Mouse (Mus musculus) common myeloid progenitor, adult 5-6 weeks (primary cell): ENCODE data around the gene Crybb1. TPM values are rescaled to one million over a fixed set of nuclear protein-coding genes. Genes with fewer than 3 reads are reported as not detected.
A peak's percentile ranks its signal among the peaks of the same experiment; 100 is the strongest.

Source experiments
- ATAC-seq: replicated peaks from 2 replicates; pipeline ENCODE4 v1.8.0; 2016; ENCODE audit warnings: low read depth, mild to moderate bottlenecking, moderate TSS enrichment, inconsistent platforms; ENCODE audit not compliant: poor library complexity, severe bottlenecking
- total RNA-seq: library from RNA; stranded (forward); fragments of 200-1000, 187-1606 nt; gene quantifications from 2 replicates; pipeline ENCODE4 v1.2.3, GENCODE M21; 2017

The Crybb1 gene
- total RNA-seq, 1 experiment from 2014 or later, result not detected

GRCm38 (mm10) chr5:112298226-112298988 is 42.8 kb downstream of the Crybb1 start:
- ATAC-seq, result peak; percentile 12; the same call in 1 of the 2 replicates

- no peak for ATAC-seq
Observed at GRCm38 (mm10) chr5:112299399-112299798, 43.8 kb downstream of the Crybb1 start.

- ATAC-seq, result no peak
Observed at GRCm38 (mm10) chr5:112300112-112300511, 44.5 kb downstream of the Crybb1 start.

GRCm38 (mm10) chr5:112300721-112301308 is 45.2 kb downstream of the Crybb1 start:
- no peak for ATAC-seq

DNA sequence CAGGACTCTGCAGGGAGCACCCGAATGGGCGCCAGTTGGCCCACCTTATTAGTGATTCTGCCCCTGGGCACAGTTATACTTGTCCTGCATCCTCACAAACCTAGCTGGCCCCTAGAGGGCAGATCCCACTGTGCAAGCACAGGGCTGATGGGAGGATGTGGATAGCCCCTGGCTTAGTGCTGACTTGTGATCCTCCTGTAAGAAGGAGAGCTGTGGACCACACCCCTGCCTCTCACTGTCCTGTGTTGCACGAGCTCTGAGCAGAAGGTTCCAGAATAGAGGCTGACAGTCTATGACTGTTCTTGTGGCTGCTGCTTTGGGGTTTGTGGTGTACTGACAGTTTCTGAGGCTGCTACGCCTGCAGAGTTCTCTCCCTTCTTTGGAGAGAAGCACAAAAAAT is 46.1 kb downstream of the Crybb1 start:
- peak; percentile 27; the same call in 1 of the 2 replicates for ATAC-seq

DNA sequence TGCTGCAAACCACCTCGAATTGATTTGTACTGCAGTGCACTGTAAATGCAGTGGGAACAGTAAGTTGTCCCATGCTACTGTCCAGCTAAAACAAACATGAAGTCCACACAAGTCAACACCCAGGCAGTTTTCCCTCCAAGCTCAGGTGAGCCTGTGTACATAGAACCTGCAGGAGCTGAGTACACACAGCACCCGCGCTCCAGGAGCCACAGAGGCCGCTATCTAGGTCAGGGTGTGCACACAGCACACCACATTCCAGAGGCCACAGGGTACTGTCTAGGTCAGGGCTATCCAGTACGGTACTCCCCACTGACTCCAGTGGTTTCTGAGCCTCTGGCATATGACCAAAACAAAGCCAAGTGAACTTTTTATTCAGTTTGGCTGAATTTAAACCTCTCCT is 46.7 kb downstream of the Crybb1 start:
- no peak for ATAC-seq

- ATAC-seq, result no peak
Observed at GRCm38 (mm10) chr5:112305842-112306241, 50.2 kb downstream of the Crybb1 start.

GRCm38 (mm10) chr5:112313222-112313885 is 57.7 kb downstream of the Crybb1 start:
- no peak for ATAC-seq

DNA sequence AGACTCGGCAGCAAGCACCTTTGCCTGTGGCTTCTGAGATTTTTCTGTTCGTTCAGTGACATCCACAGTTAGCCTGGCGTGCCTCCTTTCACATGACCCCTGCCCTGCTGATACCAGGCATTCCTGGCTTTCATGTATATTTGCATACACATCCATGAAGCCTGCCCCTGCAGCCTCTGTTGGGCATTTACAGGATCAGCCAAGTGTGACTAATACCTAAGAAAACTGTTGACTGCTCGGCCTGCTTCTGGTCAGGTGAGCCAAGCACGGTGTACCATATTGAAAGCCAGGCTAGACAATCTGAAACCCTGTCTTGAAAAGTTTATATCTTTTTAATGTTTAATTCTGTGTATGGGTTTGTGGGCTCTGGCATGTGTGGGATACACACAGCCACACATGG is 60.9 kb downstream of the Crybb1 start:
- ATAC-seq, result no peak

DNA sequence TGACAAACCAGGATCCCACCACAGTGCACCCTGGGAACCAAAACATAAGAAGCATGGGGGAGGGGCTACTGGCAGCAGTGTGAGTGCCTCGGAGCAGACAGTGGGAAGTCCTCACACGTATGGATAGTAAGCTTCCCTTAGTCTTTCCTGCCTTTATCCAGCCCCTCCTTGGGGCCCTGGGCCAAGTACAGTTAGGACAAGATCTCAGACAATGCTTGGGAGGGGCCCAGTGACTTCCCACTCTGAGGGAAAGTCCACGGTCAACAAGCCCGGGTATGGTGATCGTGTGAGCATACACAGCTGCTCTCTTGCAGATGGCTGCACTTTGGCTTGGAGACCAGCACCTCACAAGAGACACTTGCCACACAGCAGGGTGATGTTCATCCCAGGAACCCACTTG is 61.7 kb downstream of the Crybb1 start:
- 0 out of 2 replicates have a peak, but pooled peaks have one; percentile 9 for ATAC-seq

Other genes starting within 250 kb of the Crybb1 start
- not detected in 2 replicates for gene Cryba4, start 3.3 kb upstream of the Crybb1 start, total RNA-seq
- 23.7 and 32.0 TPM in 2 replicates for gene Tpst2, start 20.9 kb downstream of the Crybb1 start, total RNA-seq
- 18.6 and 23.8 TPM in 2 replicates for gene Tfip11, start 70.5 kb downstream of the Crybb1 start, total RNA-seq
- gene Srrd, start 87.2 kb downstream of the Crybb1 start, total RNA-seq, result 10.3 and 20.0 TPM in 2 replicates
- 13.9 and 21.1 TPM in 2 replicates for gene Hps4, start 87.3 kb downstream of the Crybb1 start, total RNA-seq
- not detected in 2 replicates for gene Gm6583, start 100.2 kb downstream of the Crybb1 start, total RNA-seq
- 0.05 TPM in 1 of 2 replicates, not detected in the other for gene Asphd2, start 139.1 kb downstream of the Crybb1 start, total RNA-seq
- not detected in 2 replicates for gene Gm6588, start 193.6 kb downstream of the Crybb1 start, total RNA-seq